Mouse (Mus musculus): ENCODE data around the gene Mettl8.

DNA sequence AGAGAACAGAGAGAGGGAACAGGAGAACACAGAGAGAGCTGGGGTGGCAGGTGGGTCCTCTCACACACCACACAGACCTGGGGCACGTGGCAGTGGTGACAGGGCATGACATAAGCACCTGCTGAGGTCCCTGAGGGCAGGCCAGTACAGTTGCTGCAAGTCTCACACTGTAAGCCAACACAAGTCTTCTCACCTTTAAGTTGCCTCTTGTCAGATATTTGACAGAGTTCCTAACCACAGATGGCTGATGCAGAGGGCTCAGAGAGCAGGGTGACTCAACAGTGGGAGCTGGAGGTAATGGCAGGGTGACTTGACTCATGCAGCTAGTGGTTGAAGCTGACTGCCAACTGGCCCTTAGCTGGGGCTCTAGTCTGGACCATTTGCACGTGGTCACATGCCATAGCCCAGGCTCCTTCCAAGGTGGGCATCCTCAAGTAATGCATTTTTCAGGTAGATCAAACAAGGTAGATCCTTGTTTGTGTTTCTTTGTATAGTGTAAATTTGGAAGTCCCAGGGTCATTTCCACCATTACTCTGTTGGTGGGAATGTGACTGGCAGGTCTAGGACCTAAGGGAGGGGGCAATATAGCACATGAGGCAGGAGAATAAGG, 135.4 kb downstream of the Mettl8 start:
- TF ChIP-seq CTCF (IDR thresholded peaks at IDR 0.05; ENCODE audit: extremely low read depth, insufficient read length, insufficient replicate concordance, low read depth, low read length) = no peak
- TF ChIP-seq POLR2A (IDR thresholded peaks at IDR 0.05; ENCODE audit: low read depth, low read length) = no peak

All from small intestine, adult 2 months (tissue).